11 mouse cellular contexts compared by ENCODE assay signal in genomic region chr9:96986797-96987473, GRCm38 (mm10). TPM values are rescaled to one million over a fixed set of nuclear protein-coding genes. Genes with fewer than 3 reads are reported as not detected.
DNase-seq lines count a peak whose midpoint lies in the region; ATAC-seq and TF ChIP-seq lines count a peak whose summit lies in the region.
"Had no signal": no experiment of that assay in that cellular context is flagged by ENCODE, and none has a peak within 500 bp of the region (broad histone marks: within the 10 kb centered on the region; RNA-seq: fewer than 3 reads in every experiment).

No protein-coding gene starts in this region.

- TF ChIP-seq EP300 in heart, adult 2 months (IDR thresholded peaks at IDR 0.05; ENCODE audit: insufficient read depth, low read depth, low read length), result no peak

- H3K27me3 ChIP-seq in heart, embryonic 11.5 days (ENCODE audit: control insufficient read depth, insufficient read depth, low read length), result no peaks in the 10 kb centered on the region
- H3K27me3 ChIP-seq in heart, adult 2 months (ENCODE audit: control insufficient read depth, insufficient read depth, low read length), result no peaks in the 10 kb centered on the region
- no peaks in the 10 kb centered on the region for H3K27me3 ChIP-seq in hindbrain, embryonic 14.5 days (ENCODE audit: control insufficient read depth, insufficient read depth, low read length)
- no peaks in the 10 kb centered on the region for H3K27me3 ChIP-seq in forebrain, postnatal 0 days (ENCODE audit: insufficient read depth, low read length)

- H3K79me2 ChIP-seq in heart, adult 2 months (replicated peaks; ENCODE audit: control insufficient read depth, insufficient read depth, low read length), result no peaks in the 10 kb centered on the region

- WGBS in heart, embryonic 11.5 days (ENCODE audit: insufficient replicate concordance), result 33% methylated on average over 11 of the region's 11 CpGs
- 46% methylated on average over 11 of the region's 11 CpGs for WGBS in heart, adult 2 months
- WGBS in hindbrain, embryonic 14.5 days, result 36% methylated on average over 11 of the region's 11 CpGs
- 59% methylated on average over 11 of the region's 11 CpGs for WGBS in forebrain, postnatal 0 days

- no peaks in the 10 kb centered on the region for H3K36me3 ChIP-seq in heart, embryonic 11.5 days (ENCODE audit: control insufficient read depth, insufficient read depth, low read length)
- no peaks in the 10 kb centered on the region for H3K36me3 ChIP-seq in heart, adult 2 months (ENCODE audit: control insufficient read depth, insufficient read depth, low read length)
- no peaks in the 10 kb centered on the region for H3K36me3 ChIP-seq in hindbrain, embryonic 14.5 days (replicated peaks; ENCODE audit: control insufficient read depth, insufficient read depth)
- H3K36me3 ChIP-seq in forebrain, postnatal 0 days (ENCODE audit: insufficient read depth), result no peaks in the 10 kb centered on the region

- no peak for ATAC-seq in heart, embryonic 11.5 days (replicated peaks; ENCODE audit: insufficient number of reproducible peaks, low FRiP score, low TSS enrichment)
- ATAC-seq in hindbrain, embryonic 14.5 days (ENCODE audit: low FRiP score), result 0 out of 2 replicates have a peak, but pooled peaks have one; percentile 32
- ATAC-seq in erythroid progenitor cell, adult 5-6 weeks (replicated peaks; ENCODE audit: low FRiP score, poor library complexity, severe bottlenecking), result no peak
- no peak for ATAC-seq in forebrain, postnatal 0 days

- TF ChIP-seq POLR2A in heart, adult 2 months (IDR thresholded peaks at IDR 0.05; ENCODE audit: insufficient read depth, low read depth, low read length), result no peak

- no peak overlapping the region for H3K4me3 ChIP-seq in heart, embryonic 11.5 days (ENCODE audit: low read depth, low read length)
- no peak overlapping the region for H3K4me3 ChIP-seq in heart, adult 2 months
- no peak overlapping the region for H3K4me3 ChIP-seq in hindbrain, embryonic 14.5 days (replicated peaks; ENCODE audit: low read length)
- H3K4me3 ChIP-seq in forebrain, postnatal 0 days (ENCODE audit: low read depth, low read length), result no peak overlapping the region

- TF ChIP-seq CTCF in heart, adult 2 months (IDR thresholded peaks at IDR 0.05), result no peak
- TF ChIP-seq CTCF in forebrain, postnatal 0 days (IDR thresholded peaks at IDR 0.05; ENCODE audit: low read depth), result no peak

- intact Hi-C loops in heart, adult 2 months (cut with DNase I), result no loop called here

- H3K4me2 ChIP-seq in heart, embryonic 11.5 days, result peak overlapping the region; percentile 21
- no peak overlapping the region for H3K4me2 ChIP-seq in hindbrain, embryonic 14.5 days (replicated peaks)
- H3K4me2 ChIP-seq in forebrain, postnatal 0 days (ENCODE audit: low read depth), result no peak overlapping the region

- no peak for DNase-seq in heart, adult 2 months
- peak; percentile 77 for DNase-seq in MN1 (ENCODE audit: low spot score)
- DNase-seq in hindbrain, embryonic 14.5 days (ENCODE audit: low spot score), result no peak
- peak; percentile 79 for DNase-seq in mesoderm, embryonic 11.5 days (ENCODE audit: low read depth, low spot score)
- no peak for DNase-seq in retina, embryonic 14.5 days (ENCODE audit: low spot score)
- no peak for DNase-seq in forebrain, postnatal 0 days
- DNase-seq: adrenal gland, postnatal 25 days; gastrocnemius, postnatal 10 days; thymus, adult 18-20 months had no signal

- H3K9ac ChIP-seq in heart, embryonic 11.5 days (ENCODE audit: low read depth, low read length), result no peak overlapping the region
- H3K9ac ChIP-seq in heart, adult 2 months (ENCODE audit: low read depth, low read length), result no peak overlapping the region
- H3K9ac ChIP-seq in hindbrain, embryonic 14.5 days, result no peak overlapping the region
- H3K9ac ChIP-seq in forebrain, postnatal 0 days, result no peak overlapping the region

- H3K4me1 ChIP-seq in heart, embryonic 11.5 days (ENCODE audit: control insufficient read depth, insufficient read depth, low read length), result peaks cover 86% of the 10 kb centered on the region
- peaks cover 6% of the 10 kb centered on the region; the same call in 1 of the 2 replicates for H3K4me1 ChIP-seq in heart, adult 2 months (ENCODE audit: control insufficient read depth, insufficient read depth, low read length)
- peaks cover 49% of the 10 kb centered on the region for H3K4me1 ChIP-seq in hindbrain, embryonic 14.5 days (replicated peaks; ENCODE audit: control insufficient read depth, insufficient read depth, low read length)
- no peaks in the 10 kb centered on the region; the same call in 1 of the 2 replicates for H3K4me1 ChIP-seq in forebrain, postnatal 0 days (ENCODE audit: insufficient read depth)

- H3K9me3 ChIP-seq in heart, embryonic 11.5 days (replicated peaks; ENCODE audit: control insufficient read depth, low read length), result no peaks in the 10 kb centered on the region
- H3K9me3 ChIP-seq in hindbrain, embryonic 14.5 days (ENCODE audit: control insufficient read depth, low read length), result no peaks in the 10 kb centered on the region
- H3K9me3 ChIP-seq in forebrain, postnatal 0 days (ENCODE audit: low read length), result no peaks in the 10 kb centered on the region

- peak overlapping the region; percentile 76 for H3K27ac ChIP-seq in heart, embryonic 11.5 days (ENCODE audit: low read depth, low read length)
- H3K27ac ChIP-seq in heart, adult 2 months, result no peak overlapping the region; the same call in 1 of the 2 replicates
- 0 out of 2 replicates have a peak overlapping the region, but pooled peaks have one; percentile 47 for H3K27ac ChIP-seq in hindbrain, embryonic 14.5 days
- no peak overlapping the region for H3K27ac ChIP-seq in forebrain, postnatal 0 days (ENCODE audit: low read depth, low read length)

RNA-seq across cellular contexts. Expression of gene Spsb4, which starts 31.7 kb away (rescaled TPM):
- 42.0 and 48.3 TPM in 2 replicates for polyA plus RNA-seq in heart, embryonic 11.5 days (2014; fragmentation: Nextera tagmentation; extraction: Ambion mirVana)
- total RNA-seq in heart, adult 2 months (2021), result 1 to 10 TPM; 4.2 to 9.1 TPM
- 7.2 and 7.6 TPM in 2 replicates for polyA plus RNA-seq in heart, adult 2 months (2012; rRNA removed)
- polyA plus RNA-seq in hindbrain, embryonic 14.5 days (2014; fragmentation: Nextera tagmentation; extraction: Ambion mirVana), result 26.6 and 34.0 TPM in 2 replicates
- total RNA-seq in erythroid progenitor cell, adult 5-6 weeks (2015; ENCODE audit: low replicate concordance), result 3.4 TPM in 1 of 2 replicates, not detected in the other
- total RNA-seq in erythroid progenitor cell, adult 5-6 weeks (2017; ENCODE audit: low replicate concordance), result not detected in 2 replicates
- total RNA-seq in forebrain, postnatal 0 days (2014; rRNA removed), result 22.7 and 28.3 TPM in 2 replicates
- polyA plus RNA-seq in forebrain, postnatal 0 days (2015; fragmentation: Nextera tagmentation; extraction: Ambion mirVana), result 14.8 and 16.0 TPM in 2 replicates

Comparison
In these comparisons a context has a peak if more than half of its experiments do, and no peak if none do; other contexts are left out.
1. H3K27ac ChIP-seq: peak in heart, embryonic 11.5 days (single experiment) and hindbrain, embryonic 14.5 days (single experiment); none in heart, adult 2 months (single experiment) and forebrain, postnatal 0 days (single experiment).
2. DNase-seq: peak in MN1 (single experiment) and mesoderm, embryonic 11.5 days (single experiment); none in heart, adult 2 months (0 of 2), hindbrain, embryonic 14.5 days (single experiment), retina, embryonic 14.5 days (single experiment) and forebrain, postnatal 0 days (single experiment).